ENCODE assay signal across 9 mouse cellular contexts in genomic region chr16:4886690-4887020, GRCm38 (mm10). TPM values are rescaled to one million over a fixed set of nuclear protein-coding genes. Genes with fewer than 3 reads are reported as not detected.
DNase-seq lines count a peak whose midpoint lies in the region; ATAC-seq and TF ChIP-seq lines count a peak whose summit lies in the region.
"Had no signal": no experiment of that assay in that cellular context is flagged by ENCODE, and none has a peak within 500 bp of the region (broad histone marks: within the 10 kb centered on the region; RNA-seq: fewer than 3 reads in every experiment).

No protein-coding gene starts in this region.

- peaks cover 47% of the 10 kb centered on the region for H3K4me1 ChIP-seq in heart, embryonic 11.5 days (ENCODE audit: control insufficient read depth, insufficient read depth, low read length)
- peaks cover 73% of the 10 kb centered on the region for H3K4me1 ChIP-seq in E14TG2a.4 (replicated peaks; ENCODE audit: low read depth, low read length)
- peaks cover 14% of the 10 kb centered on the region for H3K4me1 ChIP-seq in forebrain, embryonic 14.5 days (ENCODE audit: control insufficient read depth, insufficient read depth, low read length)
- peaks cover 62% of the 10 kb centered on the region for H3K4me1 ChIP-seq in liver, embryonic 15.5 days (replicated peaks)

- H3K27me3 ChIP-seq in heart, embryonic 11.5 days (ENCODE audit: control insufficient read depth, insufficient read depth, low read length), result no peaks in the 10 kb centered on the region
- H3K27me3 ChIP-seq in E14TG2a.4 (ENCODE audit: insufficient read depth, low read length), result no peaks in the 10 kb centered on the region
- H3K27me3 ChIP-seq in forebrain, embryonic 14.5 days (replicated peaks; ENCODE audit: control insufficient read depth, insufficient read depth, low read length), result no peaks in the 10 kb centered on the region
- no peaks in the 10 kb centered on the region for H3K27me3 ChIP-seq in liver, embryonic 15.5 days

- no peak for TF ChIP-seq CTCF in E14TG2a.4 (conservative IDR thresholded peaks at IDR 0.05; ENCODE audit: low read length)

- H3K9me3 ChIP-seq in heart, embryonic 11.5 days (replicated peaks; ENCODE audit: control insufficient read depth, low read length), result no peaks in the 10 kb centered on the region
- no peaks in the 10 kb centered on the region for H3K9me3 ChIP-seq in E14TG2a.4 (ENCODE audit: low read length)
- no peaks in the 10 kb centered on the region for H3K9me3 ChIP-seq in forebrain, embryonic 14.5 days (replicated peaks; ENCODE audit: control insufficient read depth, low read length)
- H3K9me3 ChIP-seq in liver, embryonic 15.5 days (replicated peaks), result no peaks in the 10 kb centered on the region

- intact Hi-C loops in heart, postnatal 36 days (cut with DNase I), result loop anchor here (5.0 kb wide), 1 partner anchor 161 kb away; the partner anchor contains the start of gene Glyr1

- H3K36me3 ChIP-seq in heart, embryonic 11.5 days (ENCODE audit: control insufficient read depth, insufficient read depth, low read length), result no peaks in the 10 kb centered on the region
- peaks cover 23% of the 10 kb centered on the region for H3K36me3 ChIP-seq in E14TG2a.4 (ENCODE audit: insufficient read depth, low read length)
- H3K36me3 ChIP-seq in forebrain, embryonic 14.5 days (ENCODE audit: control insufficient read depth, insufficient read depth, low read length), result no peaks in the 10 kb centered on the region
- peaks cover 4% of the 10 kb centered on the region for H3K36me3 ChIP-seq in liver, embryonic 15.5 days (replicated peaks)

- peak overlapping the region; percentile 91 for H3K4me3 ChIP-seq in heart, embryonic 11.5 days (ENCODE audit: low read depth, low read length)
- H3K4me3 ChIP-seq in E14TG2a.4 (replicated peaks; ENCODE audit: low read length), result peak overlapping the region; percentile 94
- H3K4me3 ChIP-seq in forebrain, embryonic 14.5 days (ENCODE audit: low read depth, low read length), result peak overlapping the region; percentile 93
- peak overlapping the region; percentile 75 for H3K4me3 ChIP-seq in liver, embryonic 15.5 days (replicated peaks)

- H3K27ac ChIP-seq in heart, embryonic 11.5 days (ENCODE audit: low read depth, low read length), result peak overlapping the region; percentile 93
- peak overlapping the region; percentile 53; the same call in 1 of the 2 replicates for H3K27ac ChIP-seq in forebrain, embryonic 14.5 days (ENCODE audit: low read depth, low read length)
- peak overlapping the region; percentile 83 for H3K27ac ChIP-seq in liver, embryonic 15.5 days (replicated peaks)

- peak overlapping the region; percentile 98 for H3K9ac ChIP-seq in heart, embryonic 11.5 days (ENCODE audit: low read depth, low read length)
- H3K9ac ChIP-seq in forebrain, embryonic 14.5 days (ENCODE audit: low read length), result peak overlapping the region; percentile 93
- H3K9ac ChIP-seq in liver, embryonic 15.5 days, result peak overlapping the region; percentile 75

- peak overlapping the region; percentile 86 for H3K4me2 ChIP-seq in heart, embryonic 11.5 days
- H3K4me2 ChIP-seq in forebrain, embryonic 14.5 days (ENCODE audit: low read length), result peak overlapping the region; percentile 78
- H3K4me2 ChIP-seq in liver, embryonic 15.5 days, result peak overlapping the region; percentile 93

- WGBS in heart, embryonic 11.5 days (ENCODE audit: insufficient replicate concordance), result 2% methylated on average over 8 of the region's 8 CpGs
- 0% methylated on average over 8 of the region's 8 CpGs for WGBS in forebrain, embryonic 14.5 days
- WGBS in liver, embryonic 15.5 days (ENCODE audit: insufficient replicate concordance), result 4% methylated on average over 8 of the region's 8 CpGs

- ATAC-seq in heart, embryonic 11.5 days (replicated peaks; ENCODE audit: insufficient number of reproducible peaks, low FRiP score, low TSS enrichment), result no peak; the same call in 1 of the 2 replicates
- ATAC-seq in forebrain, embryonic 14.5 days, result no peak
- ATAC-seq in liver, embryonic 15.5 days (ENCODE audit: insufficient read depth), result no peak; the same call in 1 of the 2 replicates

- DNase-seq in heart, postnatal 36 days, result no peak
- no peak for DNase-seq in forebrain, embryonic 14.5 days (ENCODE audit: low spot score)
- no peak for DNase-seq in urinary bladder, postnatal 14 days (ENCODE audit: low spot score)
- no peak for DNase-seq in cerebellum, postnatal 36 days
- DNase-seq in T-cell, adult 2 months (ENCODE audit: low spot score), result no peak

RNA-seq across cellular contexts. Expression of gene Mgrn1, which starts 0.6 kb away (rescaled TPM):
- polyA plus RNA-seq in heart, embryonic 11.5 days (2014; fragmentation: Nextera tagmentation; extraction: Ambion mirVana), result 96.8 and 112 TPM in 2 replicates
- total RNA-seq in heart, postnatal 36 days (2021), result 100 to 1,000 TPM; 154 to 155 TPM
- 85.3 and 93.0 TPM in 2 replicates for polyA plus RNA-seq in forebrain, embryonic 14.5 days (2014; fragmentation: Nextera tagmentation; extraction: Ambion mirVana)
- 25.4 and 30.9 TPM in 2 replicates for polyA plus RNA-seq in liver, embryonic 15.5 days (2015; fragmentation: Nextera tagmentation; extraction: Ambion mirVana)

RNA-seq across cellular contexts. Expression of gene Ubald1, which starts 6.5 kb away (rescaled TPM):
- polyA plus RNA-seq in heart, embryonic 11.5 days (2014; fragmentation: Nextera tagmentation; extraction: Ambion mirVana), result 27.4 and 28.8 TPM in 2 replicates
- total RNA-seq in heart, postnatal 36 days (2021), result 10 to 100 TPM; 20.0 to 21.6 TPM
- 37.9 and 44.4 TPM in 2 replicates for polyA plus RNA-seq in forebrain, embryonic 14.5 days (2014; fragmentation: Nextera tagmentation; extraction: Ambion mirVana)
- polyA plus RNA-seq in liver, embryonic 15.5 days (2015; fragmentation: Nextera tagmentation; extraction: Ambion mirVana), result 10.6 and 11.5 TPM in 2 replicates

RNA-seq across cellular contexts. Expression of gene 4930562C15Rik, which starts 51.4 kb away (rescaled TPM):
- 0.25 and 0.79 TPM in 2 replicates for polyA plus RNA-seq in heart, embryonic 11.5 days (2014; fragmentation: Nextera tagmentation; extraction: Ambion mirVana)
- not detected for total RNA-seq in heart, postnatal 36 days (2021)
- polyA plus RNA-seq in forebrain, embryonic 14.5 days (2014; fragmentation: Nextera tagmentation; extraction: Ambion mirVana), result 0.14 TPM in 2 replicates
- polyA plus RNA-seq in liver, embryonic 15.5 days (2015; fragmentation: Nextera tagmentation; extraction: Ambion mirVana), result 0.09 and 0.14 TPM in 2 replicates
- polyA plus RNA-seq: large intestine, adult 2 months had no signal

RNA-seq across cellular contexts. Expression of gene Nudt16l1, which starts 51.9 kb away (rescaled TPM):
- 102 and 106 TPM in 2 replicates for polyA plus RNA-seq in heart, embryonic 11.5 days (2014; fragmentation: Nextera tagmentation; extraction: Ambion mirVana)
- 10 to 100 TPM; 20.5 to 21.3 TPM for total RNA-seq in heart, postnatal 36 days (2021)
- polyA plus RNA-seq in forebrain, embryonic 14.5 days (2014; fragmentation: Nextera tagmentation; extraction: Ambion mirVana), result 164 and 179 TPM in 2 replicates
- 49.0 and 50.2 TPM in 2 replicates for polyA plus RNA-seq in liver, embryonic 15.5 days (2015; fragmentation: Nextera tagmentation; extraction: Ambion mirVana)
